Mouse (Mus musculus) cortical plate, adult 2 months (tissue): Measurements from ENCODE around the gene Gmeb1.

Experiments used
- CTCF ChIP-seq: fragments of 200-500 bp; IDR thresholded peaks from 2 replicates; pipeline ENCODE4 v1.5.1; 2011; ENCODE audit warnings: mild to moderate bottlenecking, control low read depth, low read length; ENCODE audit not compliant: insufficient read depth; ENCODE audit errors: extremely low read depth
- POLR2A ChIP-seq: fragments of 200-500 bp; IDR thresholded peaks from 2 replicates; pipeline ENCODE4 v1.6.1; 2011; ENCODE audit warnings: mild to moderate bottlenecking, low read length, control low read depth; ENCODE audit not compliant: insufficient read depth; ENCODE audit errors: extremely low read depth

DNA sequence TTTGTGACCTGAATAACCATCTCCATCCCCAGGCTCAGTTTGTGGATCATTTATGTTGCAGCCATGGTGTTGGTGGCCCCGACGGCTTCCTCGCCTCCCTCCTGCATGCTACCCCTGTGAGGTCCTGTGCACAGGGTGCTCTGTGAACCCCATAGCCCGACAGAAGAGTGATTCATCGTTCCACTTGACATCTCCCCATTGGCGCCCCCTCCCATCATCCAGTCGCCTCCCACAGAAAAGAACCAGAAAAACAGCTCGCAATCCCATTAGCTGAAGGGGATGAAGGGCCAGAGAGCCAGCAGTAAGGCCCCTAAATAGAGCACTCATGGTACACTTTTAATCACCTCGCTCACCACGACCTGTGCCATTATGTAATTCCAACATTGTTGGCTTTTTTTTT, 84.9 kb downstream of the Gmeb1 start:
- TF ChIP-seq CTCF (no peak), POLR2A (no peak)
